Mouse (Mus musculus): ENCODE measurements around the gene Naa80.
A peak's percentile ranks its signal among the peaks of the same experiment; 100 is the strongest.
"Not testable (repeated sequence)": the region's sequence is repeated elsewhere in the genome, so short reads cannot be mapped to it uniquely, and the experiment has no call there.

Naa80 gene

DNA sequence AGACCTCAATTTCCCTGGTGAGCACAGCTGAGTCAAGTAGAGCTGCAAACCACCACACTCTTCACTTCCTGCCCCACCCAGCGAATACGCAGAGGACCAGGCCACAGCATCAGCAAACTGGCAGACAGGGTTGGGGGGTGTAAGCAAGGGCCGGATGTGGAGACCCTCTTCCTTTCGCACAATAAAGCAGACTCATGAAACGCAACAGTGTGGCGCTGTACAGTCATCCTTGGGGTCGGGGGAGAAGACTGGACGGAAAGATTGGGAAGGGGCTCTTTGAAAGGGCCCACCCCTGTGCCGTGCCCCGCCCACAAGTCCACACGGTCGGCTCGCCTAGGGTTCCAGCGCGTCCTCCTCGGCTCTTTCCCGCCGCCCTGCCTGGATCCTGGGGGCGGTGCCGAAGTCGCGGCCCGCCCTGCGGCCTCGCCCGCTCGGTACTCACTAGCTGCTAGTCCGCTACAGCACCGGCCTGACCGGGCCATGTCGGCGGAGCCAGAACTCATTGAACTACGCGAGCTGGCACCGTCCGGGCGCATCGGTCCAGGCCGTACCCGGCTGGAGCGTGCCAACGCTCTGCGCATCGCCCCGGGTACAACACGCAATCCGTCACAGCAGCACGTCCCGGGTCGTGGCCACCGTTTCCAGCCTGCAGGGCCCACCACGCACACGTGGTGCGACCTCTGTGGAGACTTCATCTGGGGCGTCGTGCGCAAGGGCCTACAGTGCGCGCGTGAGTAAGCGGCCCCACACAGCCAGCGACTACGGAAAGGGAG is 27.4 kb upstream of the Naa80 start, which contains the start of gene Rassf1:
Rassf1 (plus strand) TSS at position 439 of the 773 bp plus-strand sequence.
- no peak for DNase-seq (ENCODE audit: low spot score in 2 of 2)

DNA sequence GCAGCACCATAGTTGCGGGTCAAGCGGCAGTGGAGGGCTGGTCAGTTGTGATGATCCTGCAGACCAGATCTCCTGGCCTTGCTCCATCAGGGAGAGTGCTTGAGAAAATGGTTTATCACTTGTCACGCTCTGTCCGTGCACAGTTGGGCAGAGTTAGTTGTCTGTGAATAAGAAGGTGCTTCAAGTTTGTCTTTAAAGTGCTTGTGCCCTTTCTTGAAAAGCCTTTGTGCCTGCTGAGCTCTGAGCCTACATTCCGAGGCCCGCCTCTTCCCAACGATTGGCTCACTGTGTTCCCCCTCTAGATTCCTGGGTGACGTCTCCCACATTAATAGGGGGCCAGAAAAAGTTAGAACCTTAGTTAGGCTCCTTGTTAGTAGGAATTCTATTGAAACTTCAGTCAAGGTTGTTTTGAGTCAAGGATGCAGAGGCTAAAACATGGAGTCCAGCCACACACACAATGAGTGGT is 26.8 kb upstream of the Naa80 start:
- DNase-seq (ENCODE audit: low spot score in 2 of 2): no peak

DNA sequence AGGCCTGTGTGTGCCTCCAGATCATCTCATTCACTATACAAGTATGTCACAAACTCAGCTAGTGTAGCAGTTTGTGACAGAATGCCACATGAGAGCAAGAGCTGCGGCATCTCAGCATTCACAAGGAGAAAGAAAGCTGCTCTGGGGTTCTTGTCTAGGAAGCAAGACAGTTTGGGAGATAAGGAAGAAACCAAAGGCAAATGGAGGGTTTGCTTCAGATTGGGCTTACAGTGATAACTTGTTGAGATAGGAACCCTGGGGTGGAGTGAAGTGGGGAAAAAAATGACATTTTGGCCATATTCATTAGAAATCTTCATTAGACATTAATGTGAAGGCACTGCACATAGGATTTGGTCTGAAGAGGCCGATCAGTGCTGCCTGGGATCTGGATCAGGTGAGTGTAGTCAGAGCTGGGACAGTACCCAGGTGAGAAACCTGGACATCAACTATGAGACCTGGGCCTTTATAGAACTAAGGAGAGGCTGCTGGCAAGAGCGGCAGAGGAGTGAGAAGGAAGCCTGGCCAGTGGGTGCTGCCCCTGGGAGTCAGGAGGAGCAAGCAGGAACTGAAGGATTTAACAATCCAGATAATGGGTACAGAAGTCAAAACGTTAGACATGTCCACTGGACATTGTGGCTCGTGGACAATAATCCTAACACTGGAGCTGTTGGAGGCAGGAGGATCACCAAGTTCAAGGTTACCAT is 25.8 kb upstream of the Naa80 start:
- DNase-seq (ENCODE audit: low spot score in 2 of 2): no peak

DNA sequence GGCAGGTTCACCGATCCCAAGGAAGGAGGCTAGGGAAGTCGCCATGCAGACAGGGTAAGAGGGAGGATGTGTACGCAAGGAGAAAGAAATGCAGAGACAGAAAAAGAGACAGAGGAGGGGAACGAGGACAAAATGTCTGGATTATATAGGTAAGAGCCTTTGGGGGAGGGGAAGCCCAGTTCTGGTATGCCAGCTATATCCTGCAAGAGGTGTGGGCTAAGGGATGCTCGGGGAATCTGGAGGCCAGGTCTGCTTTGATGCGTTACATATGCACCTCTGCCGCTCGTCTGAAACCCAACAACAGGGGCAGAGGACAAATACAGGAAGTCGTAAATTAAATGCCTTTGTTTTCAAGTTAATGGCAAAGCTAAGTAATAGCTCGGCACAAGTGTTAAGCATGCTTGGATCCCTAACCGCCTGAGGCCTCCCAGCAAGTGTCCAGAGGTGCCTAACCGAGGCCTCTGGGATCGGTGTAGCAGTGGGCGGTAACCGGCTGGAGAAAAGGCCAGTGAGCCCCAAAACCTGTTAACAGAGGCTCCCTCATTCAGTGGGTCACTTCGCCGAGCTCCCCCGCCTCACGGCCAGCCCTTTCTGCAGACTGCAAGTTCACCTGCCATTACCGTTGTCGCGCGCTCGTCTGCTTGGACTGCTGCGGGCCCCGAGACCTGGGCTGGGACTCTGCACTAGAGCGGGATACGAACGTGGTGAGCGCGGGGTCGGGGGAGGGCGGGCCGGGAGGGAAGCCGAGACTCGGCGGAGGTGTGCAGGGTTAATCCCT is 25.0 kb upstream of the Naa80 start:
- DNase-seq (ENCODE audit: low spot score in 2 of 2): peak in 1 of 2 experiments; percentile 40

DNA sequence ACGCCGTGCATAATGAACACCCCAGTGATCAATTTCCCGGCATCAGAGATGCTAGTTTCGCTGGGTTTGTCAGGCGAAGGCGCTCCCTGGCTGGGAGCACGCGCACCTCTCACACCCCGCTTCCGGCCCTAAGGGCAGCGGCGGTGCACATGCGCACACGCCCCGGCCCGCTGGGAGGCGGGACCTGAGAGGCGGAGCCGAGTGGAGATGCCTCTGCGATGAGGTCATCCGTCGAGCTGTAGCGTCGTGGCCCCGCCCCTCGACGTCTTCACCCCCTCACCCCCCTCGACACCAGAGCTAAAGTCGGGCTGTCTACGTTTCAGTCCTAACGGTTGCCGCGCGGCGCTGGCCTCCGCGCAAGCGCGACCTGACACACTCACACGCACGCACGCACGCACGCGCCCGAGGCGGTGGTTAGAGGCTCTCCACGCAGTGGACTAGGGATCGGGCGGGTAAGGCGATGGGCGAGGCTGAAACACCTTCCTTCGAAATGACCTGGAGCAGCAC is 24.3 kb upstream of the Naa80 start:
- peak; percentile 92 to 94 for DNase-seq (ENCODE audit: low spot score in 2 of 2)

DNA sequence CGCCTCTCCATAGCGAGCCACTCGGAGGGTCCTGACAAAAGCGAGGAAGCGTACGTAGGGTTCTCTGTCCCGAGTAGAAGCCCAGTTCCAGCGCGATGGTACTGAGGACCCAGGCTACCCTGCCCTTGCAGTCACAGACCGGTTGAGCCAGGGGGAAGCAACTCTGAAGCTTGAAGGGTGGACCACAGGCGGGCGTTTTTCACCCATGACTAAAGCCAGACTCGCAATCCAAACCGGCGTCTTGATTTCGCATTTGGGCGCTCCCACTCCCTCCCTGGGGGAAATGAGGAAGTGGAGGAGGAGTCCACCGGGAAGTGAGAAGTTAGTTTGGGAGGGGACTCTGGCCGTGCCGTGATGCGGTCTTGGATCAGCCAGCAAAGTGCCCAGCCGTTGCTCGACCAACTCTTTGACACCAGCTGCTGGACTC is 23.6 kb upstream of the Naa80 start:
- peak in 1 of 2 experiments; percentile 23 for DNase-seq (ENCODE audit: low spot score in 2 of 2)

DNA sequence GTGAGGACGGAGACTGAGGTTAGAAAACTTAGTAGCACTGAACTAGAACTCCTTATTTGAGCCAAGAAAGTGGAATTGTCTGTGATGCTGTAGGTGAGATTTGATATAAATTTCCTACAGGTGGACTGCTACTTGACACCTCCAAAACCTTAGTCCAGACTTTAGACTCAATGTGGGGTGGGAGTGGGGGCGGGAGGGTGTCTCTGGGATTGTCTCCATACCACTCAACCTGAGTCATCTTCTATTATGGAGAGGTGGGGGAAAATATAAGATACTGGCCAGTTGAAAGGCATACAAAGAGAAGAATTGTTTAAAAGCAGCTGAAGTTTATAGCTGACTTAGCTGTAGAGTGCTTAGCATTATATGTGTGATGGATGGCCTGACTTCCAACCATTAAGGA is 23.0 kb upstream of the Naa80 start:
- no peak for DNase-seq (ENCODE audit: low spot score in 2 of 2)

DNA sequence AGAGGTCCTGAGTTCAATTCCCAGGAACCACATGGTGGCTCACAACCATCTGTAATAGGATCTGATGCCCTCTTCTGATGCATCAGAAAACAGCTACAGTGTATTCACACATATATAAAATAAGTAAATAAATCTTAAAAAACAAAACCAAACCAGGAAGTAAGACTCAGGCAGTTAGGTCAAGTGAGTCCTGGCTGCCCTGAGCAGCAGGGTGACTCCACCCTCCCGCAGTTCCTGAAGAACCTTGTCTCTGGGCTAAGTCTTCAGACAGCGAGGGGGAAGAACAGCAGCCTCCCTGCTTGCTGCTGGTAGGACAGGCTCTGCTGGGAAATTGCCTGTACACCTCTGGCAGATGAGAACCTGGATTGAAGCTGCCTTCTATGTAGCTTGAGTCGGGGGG is 22.3 kb upstream of the Naa80 start:
- no peak for DNase-seq (ENCODE audit: low spot score in 2 of 2)

DNA sequence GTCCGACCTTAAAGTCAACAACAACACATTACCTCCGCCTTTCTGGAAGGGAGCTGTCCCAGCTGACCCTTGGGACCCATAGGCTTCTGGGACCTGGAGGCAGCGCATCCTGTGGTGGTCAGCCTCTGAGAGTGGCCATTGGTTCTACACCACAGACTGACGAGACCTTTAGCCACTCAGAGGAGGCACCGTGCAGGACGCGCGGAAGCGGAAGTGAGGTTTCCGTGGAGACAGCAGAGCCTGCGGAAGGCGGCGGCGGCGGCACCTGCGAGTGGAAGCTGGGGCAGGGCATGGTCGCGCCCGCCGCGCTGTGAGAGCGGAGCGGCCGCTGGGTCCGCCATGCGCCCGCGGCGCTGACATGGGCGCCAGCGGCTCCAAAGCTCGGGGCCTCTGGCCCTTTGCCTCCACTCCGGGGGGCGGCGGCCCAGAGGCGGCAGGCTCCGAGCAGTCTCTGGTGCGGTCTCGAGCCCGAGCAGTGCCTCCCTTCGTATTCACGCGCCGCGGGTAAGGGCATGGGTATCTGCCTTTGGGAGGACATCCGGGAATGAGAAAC is 15.6 kb upstream of the Naa80 start, which contains the start of gene Tusc2:
Tusc2 (plus strand) TSS at position 227 of the 553 bp plus-strand sequence.
- peak; percentile 94 to 96 for DNase-seq (ENCODE audit: low spot score in 2 of 2)

DNA sequence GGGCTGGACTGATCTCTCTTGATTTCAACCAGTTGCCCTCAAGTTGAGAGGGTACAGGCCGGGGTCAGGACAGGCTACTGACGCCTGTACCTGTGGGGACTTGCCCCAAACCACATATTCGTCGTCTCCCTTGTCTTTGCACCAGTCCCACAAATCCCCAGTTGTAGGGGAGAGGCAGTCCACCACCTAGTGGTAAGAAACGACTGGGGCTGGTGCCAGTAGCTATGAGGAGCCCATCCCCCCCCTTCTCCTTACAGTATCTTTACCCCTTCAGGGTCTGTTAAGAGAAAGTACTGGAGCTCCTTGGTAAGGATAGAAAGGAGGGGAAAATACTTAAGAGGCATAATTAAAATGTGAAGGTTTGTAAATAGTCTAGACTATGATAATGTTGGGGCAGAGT is 13.1 kb upstream of the Naa80 start:
- not testable (repeated sequence) for DNase-seq (ENCODE audit: low spot score in 2 of 2)

DNA sequence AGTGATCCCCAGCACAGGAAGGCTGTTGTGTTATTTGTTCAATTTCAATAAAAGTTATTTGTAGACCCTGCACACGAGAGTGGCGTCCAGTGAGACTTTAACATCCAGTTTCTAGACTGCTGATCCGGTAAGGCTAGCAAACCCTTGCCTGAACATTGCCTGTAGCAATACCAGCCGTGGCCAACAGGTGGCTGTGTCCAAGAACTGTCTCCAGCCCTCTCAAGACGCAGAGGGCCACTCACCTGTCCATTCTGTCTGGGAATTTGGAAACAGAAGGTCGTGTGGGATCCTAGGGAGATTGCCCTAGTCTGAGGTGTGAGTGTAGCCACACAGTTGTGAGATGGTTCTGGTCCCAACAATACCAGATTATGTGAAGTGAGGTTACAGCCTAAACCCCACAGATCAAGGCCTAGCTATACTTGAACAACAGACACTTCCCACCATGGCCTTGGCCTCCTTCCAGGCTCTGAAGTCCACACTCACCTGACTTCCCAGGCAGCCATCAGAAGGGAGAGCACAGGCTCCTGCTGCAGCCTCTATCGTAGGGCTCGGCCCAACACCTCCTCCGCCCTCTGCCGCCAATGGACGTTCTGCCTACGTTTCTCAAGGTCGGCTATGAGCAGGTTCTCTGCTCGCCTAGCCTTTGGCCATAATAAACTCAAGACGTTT is 12.5 kb upstream of the Naa80 start:
- DNase-seq (ENCODE audit: low spot score in 2 of 2): peak; percentile 66 to 77

DNA sequence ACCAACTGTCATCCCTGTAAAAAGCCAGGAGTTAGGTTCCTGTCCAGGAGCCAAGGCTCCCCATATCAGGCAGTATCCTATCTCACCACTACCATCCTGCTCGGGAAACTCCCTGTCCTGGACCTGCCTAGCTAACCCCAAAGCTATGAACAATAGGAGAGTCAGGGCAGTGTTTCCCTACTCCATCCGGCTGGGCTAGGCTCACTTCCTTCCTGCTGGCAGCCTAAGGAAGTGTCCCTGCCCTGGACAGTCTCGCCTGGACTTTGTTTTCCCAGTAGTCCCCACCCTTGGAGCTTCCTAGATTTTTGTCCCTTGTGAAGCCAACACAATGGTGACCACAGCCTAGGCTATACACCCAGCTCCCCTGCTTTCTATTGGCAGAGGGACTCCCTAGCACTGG is 11.8 kb upstream of the Naa80 start:
- no peak for DNase-seq (ENCODE audit: low spot score in 2 of 2)

DNA sequence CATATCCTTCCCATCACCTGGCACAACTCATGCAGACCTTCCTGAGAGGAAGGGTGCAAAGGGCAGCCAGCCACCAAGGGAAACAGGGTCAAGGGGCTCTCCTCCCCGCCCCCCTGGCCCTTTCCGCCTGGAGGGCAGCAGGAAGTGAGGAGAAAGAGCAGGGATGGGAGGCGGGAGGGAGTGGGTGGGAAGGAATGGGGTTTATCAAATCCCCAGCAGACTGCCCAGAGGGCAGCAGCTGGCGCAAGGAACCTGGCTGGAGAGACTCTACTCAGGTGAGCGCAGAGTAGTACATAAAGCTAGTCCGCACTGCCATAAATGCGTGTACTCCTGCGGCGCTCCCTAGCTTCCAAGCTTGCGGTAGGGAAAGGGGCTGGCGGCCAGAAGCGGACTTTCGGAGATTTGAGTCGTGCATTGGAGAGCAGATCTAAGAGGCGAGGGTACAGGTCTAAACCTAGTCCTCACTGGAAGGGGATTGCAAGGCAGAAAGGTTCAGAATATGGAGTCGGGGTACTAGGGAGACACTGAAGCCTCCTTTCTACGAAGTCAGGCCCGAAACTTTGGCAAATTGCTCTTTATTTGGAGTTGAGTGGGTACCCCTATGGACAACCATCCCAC is 10.9 kb upstream of the Naa80 start, which contains the start of gene Hyal2:
Hyal2 (plus strand) TSS at position 244 of the 618 bp plus-strand sequence.
- DNase-seq (ENCODE audit: low spot score in 2 of 2): no peak

DNA sequence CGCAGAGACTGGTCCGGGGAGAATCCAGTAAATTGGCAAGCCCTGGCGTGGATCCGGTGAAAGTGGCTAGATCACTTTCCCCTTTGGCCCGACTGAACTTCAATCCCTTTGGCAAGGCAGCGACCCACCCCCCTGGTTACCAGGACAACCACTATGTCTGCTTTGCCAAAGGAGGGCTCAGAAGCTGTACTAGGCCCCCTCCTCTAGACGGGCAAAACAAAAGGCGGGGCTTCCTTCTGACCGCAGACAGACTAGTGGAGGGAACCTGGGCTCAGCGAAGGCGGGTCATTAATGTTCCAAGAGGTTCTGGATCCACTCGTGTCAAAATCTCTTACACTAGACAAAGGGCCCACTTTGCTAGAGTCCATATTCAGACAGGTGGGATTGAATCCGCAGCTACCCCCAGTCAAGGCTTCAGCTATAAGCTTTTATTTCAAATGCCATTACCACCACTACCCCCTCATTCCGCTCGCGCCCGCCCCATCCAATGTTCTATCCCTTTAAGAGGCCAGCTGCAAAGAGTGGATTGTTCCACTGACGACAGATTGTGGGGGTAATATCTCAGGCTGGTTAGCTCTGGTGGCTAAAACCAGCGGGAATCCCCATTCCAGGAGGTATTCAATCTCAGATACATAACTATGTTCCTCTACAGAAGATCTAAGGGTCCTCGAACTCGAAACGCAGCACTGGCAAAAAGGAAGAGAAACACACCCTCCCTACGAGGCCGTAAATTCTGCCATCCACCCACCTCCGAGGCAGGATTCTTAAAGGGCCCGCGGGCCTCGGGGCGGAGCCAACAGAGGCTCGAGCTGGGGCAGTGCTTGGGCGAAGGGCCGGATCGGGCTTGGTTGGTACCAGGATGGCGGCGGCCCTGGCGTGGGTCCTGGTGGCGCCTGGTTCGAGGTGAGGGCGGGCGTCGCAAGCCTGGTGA is 10.1 kb upstream of the Naa80 start:
- peak; percentile 73 to 80 for DNase-seq (ENCODE audit: low spot score in 2 of 2)

DNA sequence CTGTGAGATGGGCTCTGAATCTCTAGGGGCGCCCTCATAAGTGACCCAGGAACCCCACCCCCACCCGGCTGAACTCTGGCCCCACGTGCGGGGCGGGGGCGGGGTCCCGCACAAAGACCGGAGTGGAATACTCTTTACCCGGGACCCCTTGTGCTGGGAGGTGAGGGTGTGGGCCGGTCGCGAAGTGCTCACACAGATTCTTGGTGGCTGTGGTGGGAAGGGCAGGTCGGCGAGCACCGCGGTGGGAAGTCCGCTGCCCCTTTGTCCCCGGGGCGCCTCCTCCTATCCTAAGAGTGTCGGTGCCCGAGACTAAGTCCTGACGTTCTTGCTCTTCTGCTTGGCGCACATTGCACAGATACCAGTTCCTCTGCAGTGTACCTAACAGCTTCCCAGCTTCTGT is 9.4 kb upstream of the Naa80 start:
- DNase-seq (ENCODE audit: low spot score in 2 of 2): no peak

DNA sequence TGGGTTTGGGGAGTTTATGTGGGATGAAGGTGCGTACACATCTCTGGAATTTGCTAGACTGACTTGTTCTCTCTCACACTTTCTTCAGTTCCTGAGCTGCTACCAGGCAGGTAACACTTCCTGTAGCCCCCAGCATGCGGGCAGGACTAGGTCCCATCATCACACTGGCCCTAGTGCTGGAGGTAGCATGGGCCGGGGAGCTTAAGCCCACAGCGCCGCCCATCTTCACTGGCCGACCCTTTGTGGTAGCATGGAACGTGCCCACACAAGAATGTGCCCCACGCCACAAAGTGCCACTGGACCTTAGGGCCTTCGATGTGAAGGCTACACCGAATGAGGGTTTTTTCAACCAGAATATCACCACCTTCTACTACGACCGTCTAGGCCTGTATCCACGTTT is 8.7 kb upstream of the Naa80 start:
- DNase-seq (ENCODE audit: low spot score in 2 of 2): no peak

DNA sequence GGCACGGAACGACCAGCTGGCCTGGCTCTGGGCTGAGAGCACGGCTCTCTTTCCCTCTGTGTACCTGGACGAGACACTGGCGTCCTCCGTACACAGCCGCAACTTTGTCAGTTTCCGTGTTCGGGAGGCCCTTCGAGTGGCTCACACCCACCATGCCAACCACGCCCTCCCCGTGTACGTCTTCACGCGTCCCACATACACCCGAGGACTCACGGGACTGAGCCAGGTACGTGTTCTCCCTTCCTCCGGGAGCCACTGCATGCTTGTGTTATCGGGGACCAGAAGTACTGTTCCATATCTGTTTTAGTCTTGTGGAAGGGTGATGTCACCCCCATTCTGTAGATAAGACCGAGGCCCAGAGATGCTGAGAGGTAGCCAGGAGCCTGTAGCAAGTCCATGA is 7.8 kb upstream of the Naa80 start:
- DNase-seq (ENCODE audit: low spot score in 2 of 2): no peak

DNA sequence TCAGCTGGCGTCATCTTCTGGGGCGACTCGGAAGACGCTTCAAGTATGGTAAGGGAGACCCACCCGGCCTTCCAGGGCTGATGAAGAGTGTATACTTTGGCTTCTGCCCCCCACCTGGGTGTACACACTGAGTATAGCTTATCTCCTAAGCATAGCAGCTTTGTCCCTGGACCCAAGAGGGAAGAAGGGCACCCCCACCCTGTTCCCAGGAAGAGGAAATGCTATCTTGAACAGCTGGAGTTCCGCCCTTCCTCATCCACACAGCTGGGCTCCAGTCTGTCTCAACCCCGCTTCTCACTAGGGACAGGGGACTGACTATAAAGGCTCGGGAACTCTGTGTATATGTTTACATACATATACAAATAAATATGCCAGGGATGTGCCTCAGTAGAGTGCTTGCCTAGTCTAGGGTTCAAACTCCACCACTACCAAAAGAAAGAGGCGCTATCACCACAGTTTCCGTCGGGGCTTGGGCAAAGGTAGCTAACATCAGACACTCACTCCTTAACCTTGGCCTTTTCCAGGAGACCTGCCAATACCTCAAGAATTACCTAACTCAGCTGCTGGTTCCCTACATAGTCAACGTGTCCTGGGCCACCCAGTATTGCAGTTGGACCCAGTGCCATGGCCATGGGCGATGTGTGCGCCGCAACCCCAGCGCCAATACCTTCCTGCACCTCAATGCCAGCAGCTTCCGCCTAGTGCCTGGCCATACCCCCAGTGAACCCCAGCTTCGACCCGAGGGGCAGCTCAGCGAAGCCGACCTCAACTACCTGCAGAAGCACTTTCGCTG is 7.0 kb upstream of the Naa80 start:
- DNase-seq (ENCODE audit: low spot score in 2 of 2): no peak

DNA sequence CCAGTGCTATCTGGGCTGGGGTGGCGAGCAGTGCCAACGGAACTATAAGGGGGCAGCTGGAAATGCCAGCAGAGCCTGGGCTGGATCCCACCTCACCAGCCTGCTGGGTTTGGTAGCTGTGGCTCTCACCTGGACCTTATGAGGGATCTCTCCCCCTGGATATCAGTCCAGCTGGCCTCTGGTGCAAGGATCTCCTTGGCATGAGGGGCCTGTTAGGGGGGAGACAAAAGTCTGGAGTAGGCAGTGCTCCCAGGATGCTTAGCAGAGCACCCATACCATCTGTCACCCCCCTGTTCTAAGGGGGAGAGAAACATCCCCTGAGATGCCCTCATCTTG is 6.4 kb upstream of the Naa80 start:
- no peak for DNase-seq (ENCODE audit: low spot score in 2 of 2)
